In genomic region chr8:54723976-54724667, GRCm38 (mm10) we compare ENCODE assay signal across 9 mouse cellular contexts.
DNase-seq lines count a peak whose midpoint lies in the region; ATAC-seq lines count a peak whose summit lies in the region.
"Had no signal": no experiment of that assay in that cellular context is flagged by ENCODE, and none has a peak within 500 bp of the region (broad histone marks: within the 10 kb centered on the region; RNA-seq: fewer than 3 reads in every experiment).

No protein-coding gene starts in this region.

- DNase-seq in cerebellum, adult 18-20 months, result peak; percentile 91 to 98
- peak; percentile 60 to 76 for DNase-seq in heart, postnatal 14 days
- DNase-seq in kidney, postnatal 36 days, result peak; percentile 89
- DNase-seq in liver, embryonic 13.5 days, result peak; percentile 57
- DNase-seq in neural tube, embryonic 11.5 days (ENCODE audit: low spot score), result peak; percentile 93
- peak; percentile 96 for DNase-seq in telencephalon, adult 2 months (ENCODE audit: low read depth, low spot score)

- H3K9me3 ChIP-seq in forebrain, embryonic 16.5 days (ENCODE audit: control insufficient read depth, low read length), result no peaks in the 10 kb centered on the region
- no peaks in the 10 kb centered on the region for H3K9me3 ChIP-seq in liver, embryonic 13.5 days (replicated peaks)
- H3K9me3 ChIP-seq in neural tube, embryonic 11.5 days (ENCODE audit: control insufficient read depth, low read length), result no peaks in the 10 kb centered on the region
- H3K9me3 ChIP-seq: G1E had no signal

- 0 out of 2 replicates have a peak overlapping the region, but pooled peaks have one; percentile 32 for H3K27ac ChIP-seq in forebrain, embryonic 16.5 days (ENCODE audit: low read length)
- H3K27ac ChIP-seq in liver, embryonic 13.5 days, result no peak overlapping the region
- H3K27ac ChIP-seq in neural tube, embryonic 11.5 days (ENCODE audit: low read depth, low read length), result no peak overlapping the region

- H3K4me3 ChIP-seq in forebrain, embryonic 16.5 days (replicated peaks; ENCODE audit: low read length), result peak overlapping the region; percentile 58
- H3K4me3 ChIP-seq in liver, embryonic 13.5 days (replicated peaks), result peak overlapping the region; percentile 32
- H3K4me3 ChIP-seq in neural tube, embryonic 11.5 days (ENCODE audit: low read depth, low read length), result peak overlapping the region; percentile 42

- intact Hi-C loops in heart, postnatal 14 days (cut with DNase I), result no loop called here

- H3K27me3 ChIP-seq in forebrain, embryonic 16.5 days (replicated peaks; ENCODE audit: control insufficient read depth, insufficient read depth, low read length), result no peaks in the 10 kb centered on the region
- no peaks in the 10 kb centered on the region for H3K27me3 ChIP-seq in liver, embryonic 13.5 days
- no peaks in the 10 kb centered on the region for H3K27me3 ChIP-seq in neural tube, embryonic 11.5 days (ENCODE audit: control insufficient read depth, insufficient read depth, low read length)

- peaks cover 5% of the 10 kb centered on the region for H3K4me1 ChIP-seq in forebrain, embryonic 16.5 days (replicated peaks; ENCODE audit: control insufficient read depth, insufficient read depth, low read length)
- H3K4me1 ChIP-seq in liver, embryonic 13.5 days (replicated peaks), result no peaks in the 10 kb centered on the region
- H3K4me1 ChIP-seq in neural tube, embryonic 11.5 days (ENCODE audit: control insufficient read depth, insufficient read depth, low read length), result peaks cover 4% of the 10 kb centered on the region; the same call in 1 of the 2 replicates

- ATAC-seq in CD4-positive, CD25-positive, alpha-beta regulatory T cell, adult 4 months, result peak; percentile 54
- peak; percentile 100 for ATAC-seq in forebrain, embryonic 16.5 days
- peak; percentile 94 for ATAC-seq in liver, embryonic 13.5 days (ENCODE audit: low read depth)
- ATAC-seq in neural tube, embryonic 11.5 days (ENCODE audit: insufficient read depth, low FRiP score, low TSS enrichment), result peak; percentile 100

- 2% methylated on average over 23 of the region's 23 CpGs for WGBS in forebrain, embryonic 16.5 days
- 1% methylated on average over 23 of the region's 23 CpGs for WGBS in liver, embryonic 13.5 days (ENCODE audit: insufficient replicate concordance)
- 2% methylated on average over 23 of the region's 23 CpGs for WGBS in neural tube, embryonic 11.5 days

- H3K36me3 ChIP-seq in forebrain, embryonic 16.5 days (ENCODE audit: control insufficient read depth, insufficient read depth), result no peaks in the 10 kb centered on the region
- no peaks in the 10 kb centered on the region for H3K36me3 ChIP-seq in liver, embryonic 13.5 days
- H3K36me3 ChIP-seq in neural tube, embryonic 11.5 days (ENCODE audit: control insufficient read depth, insufficient read depth, low read length), result no peaks in the 10 kb centered on the region
- H3K36me3 ChIP-seq: G1E had no signal

- peak overlapping the region; percentile 58 for H3K4me2 ChIP-seq in forebrain, embryonic 16.5 days (ENCODE audit: low read length)
- peak overlapping the region; percentile 50 for H3K4me2 ChIP-seq in liver, embryonic 13.5 days
- H3K4me2 ChIP-seq in neural tube, embryonic 11.5 days (ENCODE audit: low read depth), result peak overlapping the region; percentile 50

- peak overlapping the region; percentile 62 for H3K9ac ChIP-seq in forebrain, embryonic 16.5 days (replicated peaks; ENCODE audit: low read depth, low read length)
- no peak overlapping the region for H3K9ac ChIP-seq in liver, embryonic 13.5 days
- peak overlapping the region; percentile 3; the same call in 1 of the 2 replicates for H3K9ac ChIP-seq in neural tube, embryonic 11.5 days (ENCODE audit: low read length)
